Mouse (Mus musculus): Measurements from ENCODE around the gene 4921524J17Rik. TPM values are rescaled to one million over a fixed set of nuclear protein-coding genes. Genes with fewer than 3 reads are reported as not detected.

The 4921524J17Rik gene
- polyA plus RNA-seq, 1 experiment from 2014 or later: 61.0 TPM

DNA sequence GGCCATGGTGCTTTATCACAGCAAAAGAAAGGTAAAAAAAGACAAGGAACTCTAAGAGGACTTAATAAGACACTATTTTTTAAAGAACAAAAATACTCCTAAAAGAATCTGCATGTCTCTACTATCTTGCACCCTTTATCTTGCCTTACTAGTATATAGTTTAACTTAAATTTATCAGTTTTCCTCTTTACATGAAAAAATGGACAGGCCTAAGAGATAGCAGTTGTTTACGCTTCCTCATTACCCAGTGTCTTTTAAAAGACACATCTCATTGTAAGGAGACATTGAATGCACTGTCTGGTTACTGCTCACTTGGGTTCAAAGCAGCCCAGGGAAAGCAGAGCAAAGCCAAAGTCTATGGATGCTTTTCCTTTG is 60.2 kb downstream of the 4921524J17Rik start:
- Histone ChIP-seq H3K27ac (peak overlapping the region; percentile 47; the same call in 1 of the 2 replicates), H3K4me3 (no peak overlapping the region), H3K36me3 (no peaks in the 10 kb centered on the region; the same call in 1 of the 2 replicates), H3K9me3 (no peaks in the 10 kb centered on the region), H3K4me1 (peaks cover 45% of the 10 kb centered on the region), H3K27me3 (ENCODE audit: insufficient read depth, poor library complexity, severe bottlenecking) (no peaks in the 10 kb centered on the region)
- no peak for DNase-seq (ENCODE audit: low spot score)
- 80% methylated on average over 1 of the region's 1 CpGs for WGBS

GRCm38 (mm10) chr8:85371736-85372464 is 60.7 kb downstream of the 4921524J17Rik start:
- Histone ChIP-seq H3K4me3 (no peak overlapping the region), H3K9me3 (no peaks in the 10 kb centered on the region), H3K27me3 (ENCODE audit: insufficient read depth, poor library complexity, severe bottlenecking) (no peaks in the 10 kb centered on the region), H3K27ac (peak overlapping the region; percentile 47; the same call in 1 of the 2 replicates), H3K36me3 (no peaks in the 10 kb centered on the region; the same call in 1 of the 2 replicates), H3K4me1 (peaks cover 48% of the 10 kb centered on the region)
- DNase-seq (ENCODE audit: low spot score): no peak
- WGBS: 65% methylated on average over 5 of the region's 5 CpGs

DNA sequence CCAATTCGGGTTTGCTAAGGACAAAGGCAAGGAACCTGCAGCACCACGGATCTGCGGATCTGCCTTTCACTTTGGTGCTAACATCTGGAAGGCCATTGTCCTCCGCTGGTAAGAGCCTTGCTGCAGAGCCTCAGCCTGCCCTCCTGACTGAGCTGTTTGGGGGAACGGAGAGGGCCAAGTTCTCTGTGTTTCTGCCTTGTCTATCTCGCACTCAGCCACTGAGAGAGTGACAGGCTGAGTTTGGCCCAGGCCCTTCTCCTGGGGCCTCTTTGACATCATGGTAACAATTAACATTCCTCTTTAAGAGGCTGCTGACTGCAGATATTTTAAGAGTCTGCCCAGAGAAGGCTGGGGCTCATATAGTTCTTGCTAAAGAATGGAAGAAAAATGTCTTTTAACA is 67.5 kb downstream of the 4921524J17Rik start:
- peaks cover 55% of the 10 kb centered on the region for H3K4me1 ChIP-seq
- peaks cover 5% of the 10 kb centered on the region; the same call in 1 of the 2 replicates for H3K36me3 ChIP-seq
- H3K27ac ChIP-seq: peak overlapping the region; percentile 97
- H3K4me3 ChIP-seq: peak overlapping the region; percentile 68
- no peaks in the 10 kb centered on the region for H3K27me3 ChIP-seq (ENCODE audit: insufficient read depth, poor library complexity, severe bottlenecking)
- WGBS: 22% methylated on average over 6 of the region's 6 CpGs
- no peaks in the 10 kb centered on the region for H3K9me3 ChIP-seq
- DNase-seq (ENCODE audit: low spot score): peak; percentile 87

DNA sequence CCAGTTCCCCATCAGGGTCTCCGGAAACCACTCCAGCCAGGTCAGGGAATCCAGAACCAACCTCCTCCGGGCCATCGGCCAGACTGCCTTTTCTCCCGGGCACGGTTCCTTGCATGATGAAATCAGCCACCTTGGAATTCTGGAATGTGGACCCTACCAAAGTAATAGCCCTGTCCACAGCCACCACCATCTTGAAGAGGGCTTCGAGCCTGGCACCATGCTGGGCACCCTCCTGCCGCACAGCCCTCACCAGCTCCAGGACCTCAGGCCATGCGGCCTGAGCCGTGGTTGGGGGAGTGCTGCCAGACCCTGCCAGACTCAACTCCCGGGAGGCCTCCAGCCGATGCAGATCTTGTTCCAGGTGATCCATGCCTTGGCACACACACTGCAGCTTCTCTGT is 68.0 kb downstream of the 4921524J17Rik start:
- WGBS: 46% methylated on average over 11 of the region's 11 CpGs
- peak; percentile 78 for DNase-seq (ENCODE audit: low spot score)
- Histone ChIP-seq H3K36me3 (peaks cover 11% of the 10 kb centered on the region; the same call in 1 of the 2 replicates), H3K27me3 (ENCODE audit: insufficient read depth, poor library complexity, severe bottlenecking) (no peaks in the 10 kb centered on the region), H3K27ac (peak overlapping the region; percentile 97), H3K9me3 (no peaks in the 10 kb centered on the region), H3K4me1 (peaks cover 55% of the 10 kb centered on the region), H3K4me3 (peak overlapping the region; percentile 68)

- H3K4me3 ChIP-seq: peak overlapping the region; percentile 68
- no peak for DNase-seq (ENCODE audit: low spot score)
- no peaks in the 10 kb centered on the region for H3K27me3 ChIP-seq (ENCODE audit: insufficient read depth, poor library complexity, severe bottlenecking)
- WGBS: 36% methylated on average over 6 of the region's 6 CpGs
- no peaks in the 10 kb centered on the region for H3K9me3 ChIP-seq
- peak overlapping the region; percentile 97 for H3K27ac ChIP-seq
- H3K4me1 ChIP-seq: peaks cover 55% of the 10 kb centered on the region
- H3K36me3 ChIP-seq: peaks cover 23% of the 10 kb centered on the region
These were observed 69.2 kb downstream of the 4921524J17Rik start for GRCm38 (mm10) chr8:85363406-85363805.

GRCm38 (mm10) chr8:85362211-85362610 is 70.4 kb downstream of the 4921524J17Rik start:
- Histone ChIP-seq H3K36me3 (peaks cover 35% of the 10 kb centered on the region), H3K27ac (peak overlapping the region; percentile 97), H3K4me3 (peak overlapping the region; percentile 68), H3K27me3 (ENCODE audit: insufficient read depth, poor library complexity, severe bottlenecking) (no peaks in the 10 kb centered on the region), H3K9me3 (no peaks in the 10 kb centered on the region), H3K4me1 (peaks cover 47% of the 10 kb centered on the region)
- no peak for DNase-seq (ENCODE audit: low spot score)
- WGBS: 67% methylated on average over 4 of the region's 4 CpGs

Other genes with a start within 250 kb of the 4921524J17Rik start
- not detected in 2 replicates for gene Olfr371, start 206.8 kb downstream of the 4921524J17Rik start, polyA plus RNA-seq (2016; fragmentation: Nextera tagmentation; extraction: Ambion mirVana)
- gene Orc6, start 133.2 kb downstream of the 4921524J17Rik start, polyA plus RNA-seq (2016; fragmentation: Nextera tagmentation; extraction: Ambion mirVana): 89.3 and 122 TPM in 2 replicates
- 124 and 136 TPM in 2 replicates for gene Vps35, start 133.0 kb downstream of the 4921524J17Rik start, polyA plus RNA-seq (2016; fragmentation: Nextera tagmentation; extraction: Ambion mirVana)
- gene Mylk3, start 46.5 kb downstream of the 4921524J17Rik start, polyA plus RNA-seq (2016; fragmentation: Nextera tagmentation; extraction: Ambion mirVana): 131 and 248 TPM in 2 replicates
- 13.9 and 25.2 TPM in 2 replicates for gene Gpt2, start 59.7 kb upstream of the 4921524J17Rik start, polyA plus RNA-seq (2016; fragmentation: Nextera tagmentation; extraction: Ambion mirVana)
- 168 and 177 TPM in 2 replicates for gene Dnaja2, start 122.5 kb upstream of the 4921524J17Rik start, polyA plus RNA-seq (2016; fragmentation: Nextera tagmentation; extraction: Ambion mirVana)